Mouse (Mus musculus): ENCODE results near the gene Gm10271. TPM values are rescaled to one million over a fixed set of nuclear protein-coding genes. Genes with fewer than 3 reads are reported as not detected.
A peak's percentile ranks its signal among the peaks of the same experiment; 100 is the strongest.

Gm10271 gene
- polyA plus RNA-seq, 1 experiment, result not detected

DNA sequence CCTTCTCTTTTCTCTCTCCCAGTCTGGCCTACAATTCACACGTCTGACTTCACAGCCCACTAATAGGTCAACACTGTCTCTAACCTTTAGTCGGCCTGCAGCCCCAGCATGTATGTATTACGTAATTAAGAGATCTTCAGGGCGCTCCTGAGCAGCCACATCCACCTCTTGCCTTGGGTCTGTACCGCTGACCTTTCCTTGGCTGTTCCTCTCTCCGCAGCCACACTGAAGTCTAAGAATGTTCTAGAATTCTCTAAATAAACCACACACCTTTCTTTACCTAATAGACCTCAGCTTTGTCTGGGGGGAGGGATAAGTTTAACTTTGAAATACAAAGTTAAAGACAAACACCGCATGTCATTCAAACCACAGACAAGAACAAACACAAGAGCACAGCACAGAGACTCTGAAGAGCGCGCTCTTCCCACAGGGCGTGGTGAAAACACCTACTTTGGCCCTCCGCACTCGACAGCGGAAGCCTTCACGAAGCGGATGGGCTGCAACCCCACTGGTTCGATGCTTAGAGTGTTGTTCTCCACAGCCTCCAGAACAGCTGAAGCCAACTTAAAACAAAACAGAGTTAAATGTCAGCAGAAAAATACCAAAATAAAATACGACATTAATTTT, 58.6 kb downstream of the Gm10271 start:
- no peak for DNase-seq
- no peaks in the 10 kb centered on the region for H3K4me1 ChIP-seq (ENCODE audit: control insufficient read depth, insufficient read depth, low read length)
- WGBS, result 75% methylated on average over 17 of the region's 17 CpGs
- TF ChIP-seq CTCF (IDR thresholded peaks at IDR 0.05; ENCODE audit: insufficient read depth, low read length) (no peak), POLR2A (IDR thresholded peaks at IDR 0.05; ENCODE audit: borderline replicate concordance, extremely low read depth, low read depth, low read length) (0 out of 2 replicates have a peak, but pooled peaks have one; percentile 8)
- H3K4me3 ChIP-seq (replicated peaks; ENCODE audit: extremely low read depth, low read depth, low read length), result no peak overlapping the region

DNA sequence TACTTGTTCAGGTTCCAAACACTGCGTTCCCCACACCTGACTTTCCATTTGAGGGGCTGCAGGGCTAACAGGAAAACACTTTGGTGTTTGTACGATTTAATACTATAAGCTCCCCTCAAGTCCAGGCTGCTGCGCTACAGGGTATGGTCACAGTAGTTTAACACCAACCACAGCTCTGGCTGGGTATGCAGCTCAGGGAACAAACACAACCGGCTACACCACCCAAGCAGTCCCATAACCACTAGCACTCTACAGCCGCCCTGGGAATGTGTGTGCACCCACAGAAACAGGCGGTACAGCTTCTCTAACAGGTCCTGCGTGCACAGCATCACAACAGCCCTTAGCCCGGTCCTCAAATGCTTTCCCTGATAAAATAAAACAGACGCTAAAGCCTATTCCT, 59.6 kb downstream of the Gm10271 start:
- TF ChIP-seq CTCF (IDR thresholded peaks at IDR 0.05; ENCODE audit: insufficient read depth, low read length) (no peak), POLR2A (IDR thresholded peaks at IDR 0.05; ENCODE audit: borderline replicate concordance, extremely low read depth, low read depth, low read length) (no peak)
- WGBS, result 84% methylated on average over 9 of the region's 9 CpGs
- Histone ChIP-seq H3K4me1 (ENCODE audit: control insufficient read depth, insufficient read depth, low read length) (no peaks in the 10 kb centered on the region), H3K4me3 (replicated peaks; ENCODE audit: extremely low read depth, low read depth, low read length) (no peak overlapping the region)
- DNase-seq, result no peak

DNA sequence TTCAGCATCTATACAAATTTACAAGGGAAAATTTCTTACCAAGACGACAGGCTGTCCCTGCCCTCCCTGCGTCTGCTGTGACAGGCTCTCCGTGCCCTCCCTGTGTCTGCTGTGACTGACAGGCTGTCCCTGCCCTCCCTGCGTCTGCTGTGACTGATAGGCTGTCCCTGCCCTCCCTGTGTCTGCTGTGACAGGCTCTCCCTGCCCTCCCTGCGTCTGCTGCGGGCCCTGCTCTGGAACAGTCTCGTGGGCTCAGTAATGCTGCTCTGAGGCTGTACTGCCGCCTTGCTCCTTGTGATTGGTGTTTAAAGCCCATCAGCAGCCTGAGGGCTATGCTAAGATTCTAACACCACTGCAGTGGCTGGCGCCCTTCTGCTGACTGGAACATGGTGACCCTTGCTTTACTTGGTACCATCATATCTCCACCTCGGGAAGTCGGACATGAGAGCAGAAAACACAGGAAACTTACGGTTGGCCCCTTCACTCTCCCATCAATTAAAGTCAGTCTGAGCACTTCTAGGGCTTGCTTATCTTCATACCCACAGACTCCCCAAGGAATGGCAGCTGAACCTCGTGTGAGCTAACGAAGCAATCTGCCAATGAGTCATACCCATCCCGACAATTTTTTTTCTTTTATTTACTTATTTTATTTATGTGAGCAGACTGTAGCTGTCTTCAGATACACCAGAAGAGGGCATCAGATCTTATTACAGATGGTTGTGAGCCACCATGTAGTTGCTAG, 63.3 kb downstream of the Gm10271 start:
- TF ChIP-seq POLR2A (IDR thresholded peaks at IDR 0.05; ENCODE audit: borderline replicate concordance, extremely low read depth, low read depth, low read length) (no peak), CTCF (IDR thresholded peaks at IDR 0.05; ENCODE audit: insufficient read depth, low read length) (no peak)
- WGBS, result 66% methylated on average over 15 of the region's 15 CpGs
- DNase-seq, result no peak
- H3K4me3 ChIP-seq (replicated peaks; ENCODE audit: extremely low read depth, low read depth, low read length), result no peak overlapping the region
- no peaks in the 10 kb centered on the region for H3K4me1 ChIP-seq (ENCODE audit: control insufficient read depth, insufficient read depth, low read length)

Other genes with a start within 250 kb of the Gm10271 start
- gene Myrfl, start 75.7 kb downstream of the Gm10271 start, polyA plus RNA-seq (2012; rRNA removed), result not detected in 2 replicates
- gene Rab3ip, start 21.8 kb downstream of the Gm10271 start, polyA plus RNA-seq (2012; rRNA removed), result 108 and 123 TPM in 2 replicates
- gene Best3, start 13.7 kb upstream of the Gm10271 start, polyA plus RNA-seq (2012; rRNA removed), result 2.2 and 3.4 TPM in 2 replicates
- gene Lrrc10, start 72.7 kb upstream of the Gm10271 start, polyA plus RNA-seq (2012; rRNA removed), result 1.1 and 2.4 TPM in 2 replicates
- gene Cct2, start 91.2 kb upstream of the Gm10271 start, polyA plus RNA-seq (2012; rRNA removed), result 36.0 and 56.1 TPM in 2 replicates
- gene Frs2, start 175.9 kb upstream of the Gm10271 start, polyA plus RNA-seq (2012; rRNA removed), result 9.8 and 14.9 TPM in 2 replicates

All from lung, adult 2 months (tissue).